Mouse (Mus musculus) hindbrain, embryonic 13.5 days (tissue): Measurements from ENCODE around the gene Anp32e. TPM values are rescaled to one million over a fixed set of nuclear protein-coding genes. Genes with fewer than 3 reads are reported as not detected.
A peak's percentile ranks its signal among the peaks of the same experiment; 100 is the strongest.
"Not testable (repeated sequence)": the region's sequence is repeated elsewhere in the genome, so short reads cannot be mapped to it uniquely, and the experiment has no call there.

Experiments used
- ATAC-seq: fragments of 200-750 bp; cut with Nextera tagmentation; 2 replicates; pipeline ENCODE4 v1.8.0; 2017; ENCODE audit warnings: moderate TSS enrichment; ENCODE audit not compliant: low FRiP score
- H3K27ac ChIP-seq: fragments of 300-500 bp; sonication (generic); 2 replicates; pipeline ENCODE4 v1.5.1; 2015; ENCODE audit warnings: inconsistent platforms, mild to moderate bottlenecking, moderate library complexity
- H3K27me3 ChIP-seq: fragments of 300-500 bp; sonication (generic); 2 replicates; pipeline ENCODE4 v1.6.1; 2015; ENCODE audit warnings: mild to moderate bottlenecking, inconsistent platforms
- H3K36me3 ChIP-seq: fragments of 300-500 bp; sonication (generic); 2 replicates; pipeline ENCODE4 v1.6.1; 2015; ENCODE audit warnings: mild to moderate bottlenecking, inconsistent platforms
- H3K4me1 ChIP-seq: fragments of 300-500 bp; sonication (generic); replicated peaks from 2 replicates; pipeline ENCODE4 v1.6.1; 2015; ENCODE audit warnings: inconsistent platforms
- H3K4me2 ChIP-seq: fragments of 300-500 bp; sonication (generic); 2 replicates; pipeline ENCODE4 v1.6.1; 2015; ENCODE audit warnings: inconsistent platforms, mild to moderate bottlenecking, moderate library complexity
- H3K4me3 ChIP-seq: fragments of 300-500 bp; sonication (generic); 2 replicates; pipeline ENCODE4 v1.5.1; 2015; ENCODE audit warnings: mild to moderate bottlenecking, inconsistent platforms
- H3K9ac ChIP-seq: fragments of 300-500 bp; sonication (generic); 2 replicates; pipeline ENCODE4 v1.6.1; 2015; ENCODE audit warnings: mild to moderate bottlenecking, inconsistent platforms
- H3K9me3 ChIP-seq: fragments of 300-500 bp; sonication (generic); 2 replicates; pipeline ENCODE4 v1.6.1; 2016; ENCODE audit warnings: inconsistent platforms
- WGBS: fragments of 180-500 bp; shearing (Covaris S2); methylation state at CpG from one replicate; pipeline ENCODE4 v1.1.7; 2015; 5-methylcytosine and 5-hydroxymethylcytosine counted together
- polyA plus RNA-seq: library from polyadenylated mRNA; unstranded; fragments of >200 nt; fragmentation: Nextera tagmentation; extraction: Ambion mirVana; gene quantifications from 2 replicates; pipeline ENCODE4 v1.2.1, GENCODE M21; 2015

The Anp32e gene
- polyA plus RNA-seq, 1 experiment from 2014 or later: 167 TPM

GRCm38 (mm10) chr3:95965518-95966451 is 36.7 kb downstream of the Anp32e start:
- no peaks in the 10 kb centered on the region for H3K36me3 ChIP-seq
- peaks cover 5% of the 10 kb centered on the region for H3K4me1 ChIP-seq
- 0 out of 2 replicates have a peak, but pooled peaks have one; percentile 54 for ATAC-seq
- peak overlapping the region; percentile 14; the same call in 1 of the 2 replicates for H3K4me3 ChIP-seq
- peak overlapping the region; percentile 46 for H3K4me2 ChIP-seq
- H3K27ac ChIP-seq: no peak overlapping the region
- WGBS: 12% methylated on average over 7 of the region's 7 CpGs
- H3K9ac ChIP-seq: no peak overlapping the region; the same call in 1 of the 2 replicates
- H3K9me3 ChIP-seq: no peaks in the 10 kb centered on the region
- no peaks in the 10 kb centered on the region for H3K27me3 ChIP-seq

DNA sequence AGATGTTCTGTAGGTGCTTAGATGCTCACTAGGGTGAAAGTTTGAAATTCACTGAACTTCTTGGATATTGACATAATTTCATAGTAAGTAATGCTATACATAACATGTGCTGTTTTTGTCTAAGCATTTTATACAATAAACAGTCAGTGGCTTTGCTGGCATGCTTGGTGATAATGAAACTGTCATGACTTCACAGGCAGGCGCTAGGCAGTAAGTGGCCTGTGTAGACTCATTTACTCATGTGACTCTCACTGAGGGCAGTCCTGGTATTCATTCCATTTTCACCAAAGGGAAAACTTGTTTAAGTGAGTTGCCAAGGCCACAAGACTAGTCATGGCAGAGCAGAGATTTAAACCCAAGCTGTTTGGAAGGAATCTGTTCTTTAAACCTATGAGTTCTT is 40.2 kb downstream of the Anp32e start:
- WGBS: 83% methylated on average over 1 of the region's 1 CpGs
- no peaks in the 10 kb centered on the region for H3K9me3 ChIP-seq
- no peak overlapping the region for H3K27ac ChIP-seq
- H3K4me1 ChIP-seq: peaks cover 17% of the 10 kb centered on the region
- no peak overlapping the region for H3K4me3 ChIP-seq
- no peaks in the 10 kb centered on the region for H3K36me3 ChIP-seq
- no peak overlapping the region for H3K9ac ChIP-seq
- H3K4me2 ChIP-seq: no peak overlapping the region
- H3K27me3 ChIP-seq: peaks cover 5% of the 10 kb centered on the region; the same call in 1 of the 2 replicates
- ATAC-seq: no peak

GRCm38 (mm10) chr3:95970661-95971060 is 41.6 kb downstream of the Anp32e start:
- WGBS: 56% methylated on average over 7 of the region's 7 CpGs
- not testable (repeated sequence) for H3K27ac ChIP-seq, H3K36me3 ChIP-seq, ATAC-seq, H3K9ac ChIP-seq, H3K27me3 ChIP-seq, H3K4me3 ChIP-seq, H3K9me3 ChIP-seq, H3K4me2 ChIP-seq
- peaks cover 17% of the 10 kb centered on the region for H3K4me1 ChIP-seq

- Histone ChIP-seq H3K27me3 (peaks cover 9% of the 10 kb centered on the region; the same call in 1 of the 2 replicates), H3K27ac (peak overlapping the region; percentile 71; the same call in 1 of the 2 replicates), H3K9me3 (no peaks in the 10 kb centered on the region), H3K36me3 (no peaks in the 10 kb centered on the region), H3K4me3 (peak overlapping the region; percentile 33), H3K4me2 (peak overlapping the region; percentile 61), H3K9ac (peak overlapping the region; percentile 66; the same call in 1 of the 2 replicates), H3K4me1 (peaks cover 12% of the 10 kb centered on the region)
- ATAC-seq: no peak
- 74% methylated on average over 12 of the region's 12 CpGs for WGBS
Measured at GRCm38 (mm10) chr3:95972251-95972872, 43.3 kb downstream of the Anp32e start.

DNA sequence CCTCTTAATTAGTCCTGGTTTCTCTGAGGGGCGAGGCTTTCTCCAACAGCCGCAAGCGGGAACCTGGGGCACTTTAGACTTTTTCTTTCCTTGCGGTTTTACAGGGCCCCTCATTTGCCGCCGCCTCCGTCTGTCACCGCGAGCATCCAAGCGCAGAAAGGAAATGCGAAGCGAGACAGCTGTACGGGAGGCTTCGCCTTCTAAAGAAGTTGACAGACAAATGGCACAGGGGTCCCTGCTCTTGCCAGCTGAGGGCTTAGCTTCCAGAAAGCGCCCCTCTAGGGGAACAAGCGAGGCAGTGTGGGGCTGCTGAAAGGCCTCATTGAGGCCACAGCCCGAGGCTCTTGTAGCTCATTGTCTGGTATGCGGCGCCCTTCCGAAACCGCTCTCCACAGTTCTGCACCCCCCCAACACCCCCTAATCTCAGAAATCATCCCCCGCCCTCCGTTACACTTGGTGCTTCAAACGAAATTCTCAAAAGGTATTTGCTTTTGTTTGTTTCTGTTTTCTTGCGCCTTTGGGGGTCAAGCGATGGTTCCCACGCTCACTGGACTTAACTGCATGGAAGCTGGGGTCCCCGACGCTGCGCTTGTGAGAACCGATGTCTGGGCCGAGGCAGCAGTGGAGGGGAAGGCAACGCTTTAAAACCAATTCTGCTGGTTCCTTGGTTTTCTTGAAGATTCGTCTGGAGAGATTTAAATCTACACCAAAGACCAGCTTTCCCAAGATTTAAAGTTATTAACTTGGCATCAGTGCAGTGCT is 44.0 kb downstream of the Anp32e start:
- Histone ChIP-seq H3K27ac (peak overlapping the region; percentile 71), H3K9me3 (no peaks in the 10 kb centered on the region), H3K4me3 (peak overlapping the region; percentile 33), H3K9ac (peak overlapping the region; percentile 66), H3K36me3 (no peaks in the 10 kb centered on the region), H3K27me3 (peaks cover 9% of the 10 kb centered on the region; the same call in 1 of the 2 replicates), H3K4me1 (peaks cover 12% of the 10 kb centered on the region), H3K4me2 (peak overlapping the region; percentile 61)
- WGBS: 2% methylated on average over 34 of the region's 34 CpGs
- peak; percentile 92 for ATAC-seq

DNA sequence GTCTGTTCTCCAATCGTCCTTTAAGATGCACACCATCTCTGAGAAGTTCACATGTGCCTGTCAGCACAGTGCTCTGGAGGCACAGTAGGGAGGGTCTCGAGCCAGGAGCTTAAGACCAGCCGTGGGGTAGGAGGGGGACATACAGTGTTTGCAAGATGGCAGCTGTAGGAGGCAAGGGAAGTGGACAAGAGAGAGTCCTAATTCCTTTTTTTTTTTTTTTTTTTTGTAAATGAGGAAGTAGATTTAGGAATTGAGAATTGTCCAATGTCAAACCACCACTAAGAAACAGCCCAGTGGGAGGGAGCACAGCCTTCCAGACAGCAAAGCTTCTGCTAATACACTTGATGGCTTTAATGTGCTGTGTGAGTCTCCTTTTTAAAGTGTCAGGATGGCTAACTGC is 48.0 kb downstream of the Anp32e start:
- Histone ChIP-seq H3K9me3 (no peaks in the 10 kb centered on the region), H3K4me3 (no peak overlapping the region), H3K4me1 (peaks cover 12% of the 10 kb centered on the region), H3K36me3 (no peaks in the 10 kb centered on the region), H3K9ac (no peak overlapping the region), H3K4me2 (no peak overlapping the region), H3K27me3 (peaks cover 9% of the 10 kb centered on the region; the same call in 1 of the 2 replicates), H3K27ac (no peak overlapping the region)
- WGBS: 51% methylated on average over 3 of the region's 3 CpGs
- no peak for ATAC-seq

DNA sequence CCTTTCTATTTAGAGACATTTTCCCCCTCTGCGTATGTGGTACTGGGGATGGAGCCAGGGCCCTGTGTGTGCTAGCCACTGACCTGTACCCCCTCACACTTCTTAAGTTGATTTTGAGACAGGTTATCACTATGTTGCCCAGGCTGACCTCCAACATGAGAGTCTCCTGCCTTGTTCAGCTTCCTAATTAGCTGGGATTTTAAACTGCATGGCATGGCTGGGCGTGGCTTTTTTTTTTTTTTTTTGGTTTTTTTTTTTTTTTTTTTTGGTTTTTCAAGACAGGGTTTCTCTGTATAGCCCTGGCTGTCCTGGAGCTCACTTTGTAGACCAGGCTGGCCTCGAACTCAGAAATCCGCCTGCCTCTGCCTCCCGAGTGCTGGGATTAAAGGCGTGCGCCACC is 48.5 kb downstream of the Anp32e start:
- H3K27ac ChIP-seq, H3K36me3 ChIP-seq, H3K4me3 ChIP-seq, H3K9me3 ChIP-seq, H3K9ac ChIP-seq, ATAC-seq, H3K27me3 ChIP-seq, H3K4me2 ChIP-seq: not testable (repeated sequence)
- 91% methylated on average over 7 of the region's 7 CpGs for WGBS
- peaks cover 11% of the 10 kb centered on the region for H3K4me1 ChIP-seq

GRCm38 (mm10) chr3:95978265-95978664 is 49.2 kb downstream of the Anp32e start:
- Histone ChIP-seq H3K36me3 (no peaks in the 10 kb centered on the region), H3K4me3 (no peak overlapping the region), H3K4me2 (no peak overlapping the region), H3K4me1 (peaks cover 4% of the 10 kb centered on the region), H3K9ac (no peak overlapping the region), H3K27ac (no peak overlapping the region), H3K27me3 (peaks cover 9% of the 10 kb centered on the region; the same call in 1 of the 2 replicates), H3K9me3 (no peaks in the 10 kb centered on the region)
- 75% methylated on average over 9 of the region's 9 CpGs for WGBS
- ATAC-seq: no peak

GRCm38 (mm10) chr3:95980276-95980970 is 51.4 kb downstream of the Anp32e start:
- ATAC-seq: no peak
- Histone ChIP-seq H3K9me3 (no peaks in the 10 kb centered on the region), H3K4me2 (no peak overlapping the region), H3K27me3 (0 out of 2 replicates have a peak, but pooled peaks cover under 1% of the 10 kb centered on the region), H3K27ac (no peak overlapping the region), H3K36me3 (no peaks in the 10 kb centered on the region), H3K4me1 (peaks cover 6% of the 10 kb centered on the region), H3K4me3 (no peak overlapping the region), H3K9ac (no peak overlapping the region)
- WGBS: 86% methylated on average over 12 of the region's 12 CpGs

- Histone ChIP-seq H3K4me3 (no peak overlapping the region), H3K27ac (no peak overlapping the region), H3K4me2 (no peak overlapping the region), H3K9ac (no peak overlapping the region), H3K4me1 (peaks cover 24% of the 10 kb centered on the region), H3K36me3 (no peaks in the 10 kb centered on the region), H3K9me3 (no peaks in the 10 kb centered on the region), H3K27me3 (no peaks in the 10 kb centered on the region)
- no peak for ATAC-seq
- 90% methylated on average over 4 of the region's 4 CpGs for WGBS
Measured at GRCm38 (mm10) chr3:95982129-95982528, 53.1 kb downstream of the Anp32e start.

DNA sequence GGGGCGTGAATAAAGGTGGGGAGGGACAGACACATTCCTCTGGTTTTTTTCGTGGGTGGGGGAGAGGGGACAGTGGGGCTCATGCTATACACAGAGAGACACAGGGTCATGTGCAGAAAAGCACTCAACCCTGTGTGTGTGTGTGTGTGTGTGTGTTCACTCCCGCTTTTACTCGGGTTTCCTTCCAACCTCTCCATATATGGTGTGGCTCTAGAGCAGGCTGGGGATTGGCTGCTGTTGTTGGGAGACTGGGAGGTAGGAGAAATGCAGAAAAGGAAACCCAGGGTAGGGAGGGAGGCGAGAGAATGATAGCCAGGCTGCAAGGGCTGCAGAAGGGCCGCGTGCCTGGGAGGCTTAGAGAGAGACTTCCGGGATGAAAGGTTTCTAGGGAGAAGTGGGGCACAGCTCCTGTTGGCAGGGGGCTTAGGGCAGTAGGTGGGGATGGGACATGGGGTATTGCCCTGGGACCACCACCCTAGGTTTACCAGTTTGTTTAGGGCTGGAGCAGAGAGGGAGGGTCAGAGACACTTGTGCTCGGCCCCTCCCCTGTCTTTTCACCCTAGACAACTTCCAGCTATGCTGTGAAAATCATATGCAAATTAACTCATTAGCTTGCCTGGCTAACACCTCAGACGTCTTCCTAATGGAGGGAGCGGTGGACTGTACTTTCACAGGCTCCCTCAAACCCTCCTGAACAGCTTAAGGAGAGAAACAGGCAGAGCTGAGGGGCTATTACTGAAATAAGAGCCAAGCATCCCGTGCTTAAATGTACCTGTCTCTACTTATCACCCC is 56.4 kb downstream of the Anp32e start:
- no peaks in the 10 kb centered on the region for H3K27me3 ChIP-seq
- ATAC-seq: peak; percentile 93
- H3K4me3 ChIP-seq: peak overlapping the region; percentile 23
- H3K27ac ChIP-seq: peak overlapping the region; percentile 94
- peak overlapping the region; percentile 62 for H3K9ac ChIP-seq
- 3% methylated on average over 12 of the region's 12 CpGs for WGBS
- H3K36me3 ChIP-seq: peaks cover 32% of the 10 kb centered on the region
- peaks cover 33% of the 10 kb centered on the region for H3K4me1 ChIP-seq
- H3K4me2 ChIP-seq: peak overlapping the region; percentile 48
- H3K9me3 ChIP-seq: no peaks in the 10 kb centered on the region
